Mouse (Mus musculus) liver, postnatal 0 days (tissue): ENCODE measurements around the gene Btbd9.

Source experiments
- CTCF ChIP-seq: sonication (generic); IDR thresholded peaks from 2 replicates; pipeline ENCODE4 v1.5.1; 2016; ENCODE audit warnings: antibody characterized with exemption, low read depth
- EP300 ChIP-seq: IDR thresholded peaks from 2 replicates; pipeline ENCODE4 v1.6.1; 2016; ENCODE audit warnings: antibody characterized with exemption, low read depth, mild to moderate bottlenecking

DNA sequence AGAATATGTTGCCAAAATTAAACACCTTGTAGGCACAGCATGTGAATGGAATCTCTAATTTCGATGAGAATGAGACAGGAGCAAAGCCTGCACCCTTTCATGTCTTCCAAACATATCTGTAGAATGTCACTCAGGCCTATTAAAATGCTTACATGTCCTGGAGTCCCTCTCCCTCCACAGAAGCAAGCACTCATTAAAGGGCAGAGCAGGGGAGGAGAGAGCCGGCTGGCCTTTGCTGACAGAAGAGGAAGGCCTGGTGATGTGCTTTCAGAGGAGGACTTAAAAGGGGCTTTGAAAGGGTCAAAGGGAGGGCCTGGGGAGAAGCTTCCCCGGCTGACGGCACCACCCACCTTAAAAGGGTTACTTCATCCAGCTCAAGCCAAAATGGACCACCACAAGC is 107.9 kb downstream of the Btbd9 start:
- TF ChIP-seq EP300 (no peak), CTCF (no peak)
